Mouse (Mus musculus): ENCODE results near the gene Slc8b1.
"Not testable (repeated sequence)": the region's sequence is repeated elsewhere in the genome, so short reads cannot be mapped to it uniquely, and the experiment has no call there.

The Slc8b1 gene

GRCm38 (mm10) chr5:120495703-120496226, 15.2 kb upstream of the Slc8b1 start:
- DNase-seq (ENCODE audit: low read depth): no peak

GRCm38 (mm10) chr5:120497071-120497470, 13.9 kb upstream of the Slc8b1 start:
- DNase-seq (ENCODE audit: low read depth): no peak

GRCm38 (mm10) chr5:120499202-120499601, 11.8 kb upstream of the Slc8b1 start:
- no peak for DNase-seq (ENCODE audit: low read depth)

- DNase-seq (ENCODE audit: low read depth): not testable (repeated sequence)
These were observed 10.4 kb upstream of the Slc8b1 start for GRCm38 (mm10) chr5:120500609-120501008.

GRCm38 (mm10) chr5:120502147-120502621, 8.8 kb upstream of the Slc8b1 start:
- DNase-seq (ENCODE audit: low read depth): no peak

- DNase-seq (ENCODE audit: low read depth): no peak
These were observed 8.3 kb upstream of the Slc8b1 start for GRCm38 (mm10) chr5:120502675-120503143.

- DNase-seq (ENCODE audit: low read depth): peak; percentile 75
These were observed 7.7 kb upstream of the Slc8b1 start, which contains the start of gene Plbd2 for GRCm38 (mm10) chr5:120503144-120503795. Gene Plbd2, minus strand, starts transcription at chr5:120503625.

- no peak for DNase-seq (ENCODE audit: low read depth)
These were observed 5.6 kb upstream of the Slc8b1 start for GRCm38 (mm10) chr5:120505368-120505767.

- DNase-seq (ENCODE audit: low read depth): no peak
These were observed 5.2 kb upstream of the Slc8b1 start for GRCm38 (mm10) chr5:120505781-120506180.

GRCm38 (mm10) chr5:120506490-120506889, 4.5 kb upstream of the Slc8b1 start:
- no peak for DNase-seq (ENCODE audit: low read depth)

GRCm38 (mm10) chr5:120507311-120507710, 3.7 kb upstream of the Slc8b1 start:
- DNase-seq (ENCODE audit: low read depth): no peak

- no peak for DNase-seq (ENCODE audit: low read depth)
These were observed 764 bp downstream of the Slc8b1 start for GRCm38 (mm10) chr5:120511643-120512220.

GRCm38 (mm10) chr5:120512911-120513555, 2.1 kb downstream of the Slc8b1 start:
- DNase-seq (ENCODE audit: low read depth): no peak

GRCm38 (mm10) chr5:120514031-120514677, 3.2 kb downstream of the Slc8b1 start:
- DNase-seq (ENCODE audit: low read depth): no peak

GRCm38 (mm10) chr5:120514754-120515153, 3.8 kb downstream of the Slc8b1 start:
- no peak for DNase-seq (ENCODE audit: low read depth)

- no peak for DNase-seq (ENCODE audit: low read depth)
These were observed 4.5 kb downstream of the Slc8b1 start for GRCm38 (mm10) chr5:120515451-120515850.

GRCm38 (mm10) chr5:120516221-120516984, 5.4 kb downstream of the Slc8b1 start:
- DNase-seq (ENCODE audit: low read depth): no peak

GRCm38 (mm10) chr5:120517552-120517951, 6.6 kb downstream of the Slc8b1 start:
- no peak for DNase-seq (ENCODE audit: low read depth)

- no peak for DNase-seq (ENCODE audit: low read depth)
These were observed 11.7 kb downstream of the Slc8b1 start for GRCm38 (mm10) chr5:120522649-120523048.

- no peak for DNase-seq (ENCODE audit: low read depth)
These were observed 13.8 kb downstream of the Slc8b1 start for GRCm38 (mm10) chr5:120524736-120525135.

GRCm38 (mm10) chr5:120525737-120526136, 14.8 kb downstream of the Slc8b1 start:
- no peak for DNase-seq (ENCODE audit: low read depth)
